Comparison of ENCODE assay signal across 9 mouse cellular contexts in the genomic region with DNA sequence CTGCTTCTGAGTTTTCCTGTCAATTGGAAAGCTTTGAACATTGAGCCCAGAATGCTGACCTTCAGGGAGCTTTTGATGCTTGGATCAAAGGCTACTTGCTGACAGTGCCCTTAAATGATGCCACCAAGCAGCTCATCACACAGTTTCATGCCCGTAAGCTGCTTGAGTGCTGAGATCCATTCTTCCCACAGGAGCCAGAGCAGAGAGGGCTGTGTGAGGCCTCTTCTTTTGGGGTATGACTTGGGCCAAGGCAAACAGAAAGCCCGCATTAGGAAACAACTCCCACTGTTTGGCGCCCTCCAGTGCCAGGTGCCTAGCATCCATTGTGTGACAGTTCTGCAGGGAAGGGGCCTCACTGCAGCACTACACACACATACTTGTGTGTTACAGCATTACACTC.
A peak's percentile ranks its signal among the peaks of the same experiment; 100 is the strongest.
DNase-seq lines count a peak whose midpoint lies in the region; ATAC-seq and TF ChIP-seq lines count a peak whose summit lies in the region.
"Had no signal": no experiment of that assay in that cellular context is flagged by ENCODE, and none has a peak within 500 bp of the region (broad histone marks: within the 10 kb centered on the region; RNA-seq: fewer than 3 reads in every experiment).

No protein-coding gene starts in this region.

- H3K4me1 ChIP-seq in liver, embryonic 14.5 days (replicated peaks; ENCODE audit: control insufficient read depth in 2 of 2, insufficient read depth in 2 of 2, low read length in 1 of 2), result no peaks in the 10 kb centered on the region
- no peaks in the 10 kb centered on the region for H3K4me1 ChIP-seq in liver, embryonic 12.5 days
- H3K4me1 ChIP-seq in kidney, embryonic 14.5 days (ENCODE audit: control insufficient read depth, insufficient read depth, low read length), result 0 out of 2 replicates have a peak, but pooled peaks cover 2% of the 10 kb centered on the region

- H3K36me3 ChIP-seq in liver, embryonic 14.5 days (replicated peaks; ENCODE audit: control insufficient read depth, insufficient read depth, low read depth), result no peaks in the 10 kb centered on the region
- H3K36me3 ChIP-seq in liver, embryonic 12.5 days, result peaks cover 10% of the 10 kb centered on the region
- H3K36me3 ChIP-seq in splenic B cell, adult 2 months (ENCODE audit: control insufficient read depth, insufficient read depth, low read length, poor library complexity, severe bottlenecking), result 0 out of 2 replicates have a peak, but pooled peaks cover 2% of the 10 kb centered on the region
- no peaks in the 10 kb centered on the region for H3K36me3 ChIP-seq in kidney, embryonic 14.5 days (ENCODE audit: control insufficient read depth, insufficient read depth, low read length)
- H3K36me3 ChIP-seq: embryonic facial prominence, embryonic 13.5 days had no signal

- no peak for ATAC-seq in cerebellum, adult (ENCODE audit: insufficient number of reproducible peaks, low FRiP score, low TSS enrichment)
- ATAC-seq in liver, embryonic 14.5 days (ENCODE audit: insufficient read depth), result no peak
- ATAC-seq in liver, embryonic 12.5 days, result no peak
- no peak for ATAC-seq in kidney, embryonic 14.5 days (ENCODE audit: low FRiP score, low TSS enrichment)

- no peak overlapping the region for H3K9ac ChIP-seq in liver, embryonic 14.5 days (replicated peaks)
- H3K9ac ChIP-seq in liver, embryonic 12.5 days, result no peak overlapping the region
- H3K9ac ChIP-seq in kidney, embryonic 14.5 days (ENCODE audit: low read depth, low read length), result no peak overlapping the region
- H3K9ac ChIP-seq: embryonic facial prominence, embryonic 13.5 days had no signal

- H3K27ac ChIP-seq in liver, embryonic 14.5 days, result no peak overlapping the region
- H3K27ac ChIP-seq in liver, embryonic 12.5 days, result no peak overlapping the region
- no peak overlapping the region for H3K27ac ChIP-seq in kidney, embryonic 14.5 days (ENCODE audit: low read depth, low read length)

- peak; percentile 50 for TF ChIP-seq CTCF in liver, embryonic 14.5 days (IDR thresholded peaks at IDR 0.05; ENCODE audit: low read depth)

- intact Hi-C loops in gastrocnemius, postnatal 14 days (cut with DNase I; ENCODE audit: low total_unique reads), result no loop called here

- no peak overlapping the region for H3K4me3 ChIP-seq in liver, embryonic 14.5 days (ENCODE audit: insufficient read depth in 1 of 2, low read depth in 2 of 2, low read length in 2 of 2)
- H3K4me3 ChIP-seq in liver, embryonic 12.5 days, result no peak overlapping the region
- H3K4me3 ChIP-seq in kidney, embryonic 14.5 days (ENCODE audit: low read length), result no peak overlapping the region
- H3K4me3 ChIP-seq: embryonic facial prominence, embryonic 13.5 days had no signal

- no peak overlapping the region for H3K4me2 ChIP-seq in liver, embryonic 14.5 days (ENCODE audit: low read depth)
- no peak overlapping the region for H3K4me2 ChIP-seq in liver, embryonic 12.5 days
- no peak overlapping the region for H3K4me2 ChIP-seq in kidney, embryonic 14.5 days (replicated peaks; ENCODE audit: low read depth, low read length)
- H3K4me2 ChIP-seq: embryonic facial prominence, embryonic 13.5 days had no signal

- no peak for TF ChIP-seq EP300 in liver, embryonic 14.5 days (IDR thresholded peaks at IDR 0.05; ENCODE audit: low read depth)

- no peaks in the 10 kb centered on the region for H3K27me3 ChIP-seq in liver, embryonic 14.5 days (ENCODE audit: control insufficient read depth, insufficient read depth, low read length)
- H3K27me3 ChIP-seq in liver, embryonic 12.5 days (replicated peaks), result no peaks in the 10 kb centered on the region
- H3K27me3 ChIP-seq in splenic B cell, adult 2 months (ENCODE audit: control insufficient read depth, insufficient read depth, low read length, poor library complexity, severe bottlenecking), result no peaks in the 10 kb centered on the region
- H3K27me3 ChIP-seq in kidney, embryonic 14.5 days (ENCODE audit: control insufficient read depth, insufficient read depth, low read length), result no peaks in the 10 kb centered on the region
- H3K27me3 ChIP-seq: embryonic facial prominence, embryonic 13.5 days had no signal

- peak; percentile 10 for DNase-seq in cerebellum, adult 11-12 months
- no peak for DNase-seq in liver, embryonic 14.5 days (ENCODE audit: low read depth in 3 of 3, low spot score in 3 of 3)
- peak; percentile 37 to 65 for DNase-seq in cerebellum, postnatal 25 days
- peak; percentile 5 for DNase-seq in splenic B cell, adult 2 months (ENCODE audit: low read depth, low spot score)
- no peak for DNase-seq in gastrocnemius, postnatal 14 days

- WGBS in liver, embryonic 14.5 days (ENCODE audit: insufficient replicate concordance), result 64% methylated on average over 3 of the region's 3 CpGs
- 59% methylated on average over 3 of the region's 3 CpGs for WGBS in liver, embryonic 12.5 days (ENCODE audit: insufficient replicate concordance)
- WGBS in kidney, embryonic 14.5 days, result 31% methylated on average over 3 of the region's 3 CpGs

- no peaks in the 10 kb centered on the region for H3K9me3 ChIP-seq in liver, embryonic 14.5 days (ENCODE audit: control insufficient read depth, low read length)
- H3K9me3 ChIP-seq in liver, embryonic 12.5 days (replicated peaks), result no peaks in the 10 kb centered on the region
- H3K9me3 ChIP-seq in kidney, embryonic 14.5 days (ENCODE audit: control insufficient read depth, low read length), result no peaks in the 10 kb centered on the region
- H3K9me3 ChIP-seq: embryonic facial prominence, embryonic 13.5 days had no signal

Comparison
In these comparisons a context has a peak if more than half of its experiments do, and no peak if none do; other contexts are left out.
1. DNase-seq: peak in cerebellum, adult 11-12 months (single experiment), cerebellum, postnatal 25 days (2 of 2) and splenic B cell, adult 2 months (single experiment); none in liver, embryonic 14.5 days (0 of 3) and gastrocnemius, postnatal 14 days (single experiment).